ENCODE assay signal across 12 mouse cellular contexts in the genomic region with DNA sequence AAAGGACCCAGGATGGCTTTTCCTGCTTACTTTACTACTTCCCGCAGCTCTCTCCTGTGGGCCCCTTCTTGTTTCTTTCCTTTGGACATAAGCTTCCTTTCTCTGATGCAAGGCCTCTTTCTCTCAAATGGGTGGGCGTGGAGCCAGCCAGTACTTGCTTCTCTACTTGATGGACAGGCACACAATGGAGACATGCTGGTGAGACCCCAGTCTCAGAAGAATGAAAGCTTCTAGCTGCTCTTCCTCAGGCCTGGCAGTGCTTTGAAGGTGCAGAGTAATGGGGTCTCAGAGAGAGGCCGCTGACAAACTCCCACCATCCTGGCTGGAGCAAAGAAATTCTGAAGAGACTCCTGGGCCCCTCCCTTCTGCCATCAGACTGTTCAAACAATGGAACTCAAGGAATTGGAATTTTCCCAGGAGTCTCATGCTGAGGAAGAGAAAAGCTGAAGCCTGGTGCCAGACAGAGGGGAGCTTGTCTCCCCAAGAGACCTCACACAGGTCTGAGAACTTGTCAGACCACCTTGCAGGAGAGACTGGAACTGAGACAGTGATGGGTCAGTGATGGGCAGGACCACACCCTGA. TPM values are rescaled to one million over a fixed set of nuclear protein-coding genes. Genes with fewer than 3 reads are reported as not detected.
DNase-seq lines count a peak whose midpoint lies in the region; ATAC-seq lines count a peak whose summit lies in the region.
"Had no signal": no experiment of that assay in that cellular context is flagged by ENCODE, and none has a peak within 500 bp of the region (broad histone marks: within the 10 kb centered on the region; RNA-seq: fewer than 3 reads in every experiment).

No protein-coding gene starts in this region.

- peak; percentile 84 for ATAC-seq in embryonic facial prominence, embryonic 11.5 days (replicated peaks; ENCODE audit: insufficient number of reproducible peaks, low FRiP score, low TSS enrichment, low read depth)
- peak; percentile 87 for ATAC-seq in hindbrain, embryonic 16.5 days

- no peaks in the 10 kb centered on the region for H3K36me3 ChIP-seq in embryonic facial prominence, embryonic 11.5 days (replicated peaks; ENCODE audit: control insufficient read depth, insufficient read depth, low read depth, low read length)
- H3K36me3 ChIP-seq in hindbrain, embryonic 16.5 days (ENCODE audit: control insufficient read depth, insufficient read depth, low read length), result no peaks in the 10 kb centered on the region
- H3K36me3 ChIP-seq: heart, embryonic 13.5 days; liver, embryonic 15.5 days had no signal

- no peak overlapping the region for H3K4me3 ChIP-seq in embryonic facial prominence, embryonic 11.5 days (ENCODE audit: low read depth, low read length)
- H3K4me3 ChIP-seq in hindbrain, embryonic 16.5 days (ENCODE audit: low read length), result no peak overlapping the region
- H3K4me3 ChIP-seq: heart, embryonic 13.5 days; layer of hippocampus, adult 2 months; liver, embryonic 15.5 days had no signal

- no peaks in the 10 kb centered on the region for H3K27me3 ChIP-seq in embryonic facial prominence, embryonic 11.5 days (ENCODE audit: control insufficient read depth, insufficient read depth, low read length)
- no peaks in the 10 kb centered on the region for H3K27me3 ChIP-seq in hindbrain, embryonic 16.5 days (replicated peaks; ENCODE audit: control insufficient read depth, insufficient read depth, low read length)

- H3K9ac ChIP-seq in embryonic facial prominence, embryonic 11.5 days (replicated peaks; ENCODE audit: low read length), result 0 out of 2 replicates have a peak overlapping the region, but pooled peaks have one; percentile 6
- no peak overlapping the region for H3K9ac ChIP-seq in hindbrain, embryonic 16.5 days (ENCODE audit: low read depth, low read length)
- H3K9ac ChIP-seq: heart, embryonic 13.5 days; liver, embryonic 15.5 days had no signal

- no peaks in the 10 kb centered on the region for H3K9me3 ChIP-seq in embryonic facial prominence, embryonic 11.5 days (replicated peaks; ENCODE audit: control insufficient read depth, low read length)
- H3K9me3 ChIP-seq in hindbrain, embryonic 16.5 days (ENCODE audit: control insufficient read depth, low read length), result no peaks in the 10 kb centered on the region
- H3K9me3 ChIP-seq: heart, embryonic 13.5 days; liver, embryonic 15.5 days had no signal

- intact Hi-C loops in heart, postnatal 10 days (cut with DNase I), result no loop called here

- 0 out of 2 replicates have a peak overlapping the region, but pooled peaks have one; percentile 52 for H3K27ac ChIP-seq in embryonic facial prominence, embryonic 11.5 days (replicated peaks; ENCODE audit: low read depth, low read length)
- H3K27ac ChIP-seq in hindbrain, embryonic 16.5 days (ENCODE audit: low read depth, low read length), result peak overlapping the region; percentile 55
- H3K27ac ChIP-seq: heart, embryonic 13.5 days; layer of hippocampus, adult 2 months; liver, embryonic 15.5 days had no signal

- no peaks in the 10 kb centered on the region for H3K4me1 ChIP-seq in embryonic facial prominence, embryonic 11.5 days (ENCODE audit: control insufficient read depth, insufficient read depth, low read length)
- peaks cover 6% of the 10 kb centered on the region for H3K4me1 ChIP-seq in hindbrain, embryonic 16.5 days (ENCODE audit: control insufficient read depth, insufficient read depth, low read depth, low read length)
- H3K4me1 ChIP-seq: liver, embryonic 15.5 days had no signal

- 8% methylated on average over 3 of the region's 3 CpGs for WGBS in embryonic facial prominence, embryonic 11.5 days
- 6% methylated on average over 3 of the region's 3 CpGs for WGBS in hindbrain, embryonic 16.5 days

- H3K4me2 ChIP-seq in embryonic facial prominence, embryonic 11.5 days (ENCODE audit: low read depth, low read length), result no peak overlapping the region
- H3K4me2 ChIP-seq in hindbrain, embryonic 16.5 days (ENCODE audit: low read length), result no peak overlapping the region
- H3K4me2 ChIP-seq: heart, embryonic 13.5 days; liver, embryonic 15.5 days had no signal

- DNase-seq in right cerebral cortex, postnatal 14 days, result peak; percentile 19
- no peak for DNase-seq in right cerebral cortex, postnatal 36 days (ENCODE audit: low spot score in 2 of 2)
- DNase-seq in embryonic facial prominence, embryonic 11.5 days (ENCODE audit: low spot score), result peak; percentile 70
- DNase-seq in retina, postnatal 1 day, result peak; percentile 78
- DNase-seq in spleen, adult 12 weeks (ENCODE audit: low spot score), result no peak
- no peak for DNase-seq in heart, postnatal 10 days
- DNase-seq in adipocyte (ENCODE audit: low spot score), result no peak
- DNase-seq: cerebellum, adult 8-10 months had no signal

RNA-seq across cellular contexts. Expression of a gene that starts 46.2 kb away (rescaled TPM):
- polyA plus RNA-seq in embryonic facial prominence, embryonic 11.5 days (2014; fragmentation: Nextera tagmentation; extraction: Ambion mirVana), result 10.6 and 11.2 TPM in 2 replicates
- polyA plus RNA-seq in hindbrain, embryonic 16.5 days (2015; fragmentation: Nextera tagmentation; extraction: Ambion mirVana), result 4.7 and 5.9 TPM in 2 replicates
- 10 to 100 TPM; 10.6 to 13.1 TPM for total RNA-seq in heart, postnatal 10 days (2021)

Comparison
In these comparisons a context has a peak if more than half of its experiments do, and no peak if none do; other contexts are left out.
1. DNase-seq: peak in right cerebral cortex, postnatal 14 days (single experiment), embryonic facial prominence, embryonic 11.5 days (single experiment) and retina, postnatal 1 day (single experiment); none in right cerebral cortex, postnatal 36 days (0 of 2), spleen, adult 12 weeks (single experiment), heart, postnatal 10 days (0 of 2) and adipocyte (single experiment).